Mouse (Mus musculus) ES-E14 (cell line): ENCODE data around the gene Dscam. TPM values are rescaled to one million over a fixed set of nuclear protein-coding genes. Genes with fewer than 3 reads are reported as not detected.
A peak's percentile ranks its signal among the peaks of the same experiment; 100 is the strongest.

Experiments used
- DNase-seq: peaks from one replicate; pipeline ENCODE4 v3.0.0-alpha.2; 2013; ENCODE audit warnings: low read depth, low spot score
- H3K27ac ChIP-seq: 2 replicates; pipeline ENCODE4 v1.5.1; 2012; ENCODE audit warnings: low read depth, mild to moderate bottlenecking, low read length, moderate library complexity, mixed read lengths; ENCODE audit not compliant: poor library complexity, insufficient read depth, severe bottlenecking
- H3K36me3 ChIP-seq: 2 replicates; pipeline ENCODE4 v1.6.1; 2012; ENCODE audit warnings: mild to moderate bottlenecking, low read length, moderate library complexity, mixed read lengths; ENCODE audit not compliant: control insufficient read depth, poor library complexity, insufficient read depth, severe bottlenecking
- H3K4me1 ChIP-seq, 2 experiments: fragments of 150-350 bp in 1 of 2; sonication (generic) in 1 of 2; 2 replicates each; pipeline ENCODE4 v1.6.1; 2012; ENCODE audit warnings: low read length in 2 of 2, mild to moderate bottlenecking in 1 of 2, mixed read lengths in 1 of 2; ENCODE audit not compliant: control insufficient read depth in 2 of 2, insufficient read depth in 2 of 2, poor library complexity in 1 of 2
- H3K4me3 ChIP-seq, 2 experiments: fragments of 150-350 bp in 1 of 2; sonication (generic) in 1 of 2; 2 replicates each; pipeline ENCODE4 v1.5.1; 2012; ENCODE audit warnings: low read length in 2 of 2, low read depth in 1 of 2, mild to moderate bottlenecking in 1 of 2, mixed read lengths in 1 of 2; ENCODE audit not compliant: insufficient read depth in 1 of 2, poor library complexity in 1 of 2, severe bottlenecking in 1 of 2
- H3K9ac ChIP-seq: 2 replicates; pipeline ENCODE4 v1.6.1; 2012; ENCODE audit warnings: low read depth, mild to moderate bottlenecking, low read length, mixed read lengths; ENCODE audit not compliant: poor library complexity, insufficient read depth, severe bottlenecking
- H3K9me3 ChIP-seq: fragments of 150-350 bp; sonication (generic); 2 replicates; pipeline ENCODE4 v1.6.1; 2012; ENCODE audit warnings: low read depth, mild to moderate bottlenecking, low read length; ENCODE audit not compliant: control insufficient read depth, insufficient read depth
- CHD2 ChIP-seq: IDR thresholded peaks from 2 replicates; pipeline ENCODE4 v1.6.1; 2014; ENCODE audit warnings: mild to moderate bottlenecking, low read depth, low read length, inconsistent platforms
- HCFC1 ChIP-seq: IDR thresholded peaks from 2 replicates; pipeline ENCODE4 v1.6.1; 2012; ENCODE audit warnings: low read length, inconsistent platforms, borderline replicate concordance; ENCODE audit not compliant: insufficient read depth
- MAFK ChIP-seq: IDR thresholded peaks from 2 replicates; pipeline ENCODE4 v1.6.1; 2014; ENCODE audit warnings: mild to moderate bottlenecking, low read depth, low read length, inconsistent platforms; ENCODE audit not compliant: insufficient read depth
- ZC3H11A ChIP-seq: IDR thresholded peaks from 2 replicates; pipeline ENCODE4 v1.6.1; 2012; ENCODE audit warnings: low read depth, mild to moderate bottlenecking, inconsistent platforms, low read length, borderline replicate concordance
- ZNF384 ChIP-seq: IDR thresholded peaks from 2 replicates; pipeline ENCODE4 v1.6.1; 2012; ENCODE audit warnings: low read depth, low read length, inconsistent platforms
- in situ Hi-C, 2 experiments: fragments of 600-800 bp; cut with MboI; formaldehyde crosslinking; loops; one replicate each; pipeline ENCODE4 v1.15.1; 2025; ENCODE audit warnings: low sequenced_read_pairs in 2 of 2, inconsistent platforms in 1 of 2; ENCODE audit not compliant: unreplicated experiment in 2 of 2
- total RNA-seq: library from RNA; depleted of rRNA; stranded (reverse); fragments of 300-350 nt; gene quantifications from 2 replicates; pipeline ENCODE4 v1.2.3, GENCODE M21; 2012

Dscam gene
- total RNA-seq, 1 experiment, result 0.04 TPM

DNA sequence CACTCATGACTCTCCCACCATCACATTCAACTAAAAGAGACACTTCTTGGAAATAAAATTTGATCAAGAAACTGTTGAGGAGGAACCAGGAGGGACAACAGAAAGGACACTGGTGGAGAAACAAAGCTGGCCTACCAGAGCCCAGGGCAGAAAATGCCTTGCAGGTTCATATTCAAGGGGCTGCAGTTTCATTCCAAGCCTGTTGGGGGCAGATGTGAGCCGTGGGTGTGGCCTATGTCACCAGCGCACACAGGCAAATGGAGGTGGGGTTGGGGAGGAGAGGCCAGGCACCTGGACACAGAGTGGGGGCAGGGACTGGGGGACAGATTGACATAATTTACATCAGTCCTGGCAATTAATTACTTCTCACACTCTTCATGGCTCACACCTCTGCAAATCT is 452.3 kb downstream of the Dscam start:
- Histone ChIP-seq H3K4me1 (no peaks in the 10 kb centered on the region), H3K27ac (no peak overlapping the region), H3K9ac (no peak overlapping the region), H3K36me3 (no peaks in the 10 kb centered on the region), H3K4me3 (no peak overlapping the region), H3K9me3 (no peaks in the 10 kb centered on the region)
- DNase-seq, result peak; percentile 42
- TF ChIP-seq ZNF384 (no peak), HCFC1 (no peak), ZC3H11A (no peak), CHD2 (no peak), MAFK (no peak)
- in situ Hi-C loops, result no loop called here

DNA sequence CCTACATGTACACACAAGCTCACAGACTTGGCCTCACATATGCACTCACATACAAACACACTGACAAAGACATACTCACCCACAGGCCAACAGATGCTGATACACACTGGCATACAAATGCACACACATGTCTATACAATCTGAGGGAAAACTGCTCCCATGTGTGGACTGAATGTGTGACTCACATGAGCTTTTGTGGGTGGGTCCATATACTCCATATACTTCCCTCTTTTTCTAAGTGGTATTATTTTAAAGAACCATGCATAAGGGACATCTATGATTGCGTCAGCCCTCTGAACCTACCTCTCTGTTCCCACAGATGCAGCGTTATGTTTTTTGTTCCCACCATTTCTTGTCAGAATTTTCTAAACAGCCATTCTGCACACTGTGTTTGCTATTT is 453.9 kb downstream of the Dscam start:
- TF ChIP-seq ZNF384 (no peak), HCFC1 (no peak)
- no peaks in the 10 kb centered on the region for H3K36me3 ChIP-seq
- no peak overlapping the region for H3K9ac ChIP-seq
- in situ Hi-C loops, result no loop called here
- DNase-seq, result no peak
- no peaks in the 10 kb centered on the region for H3K4me1 ChIP-seq
- H3K9me3 ChIP-seq, result no peaks in the 10 kb centered on the region
- H3K4me3 ChIP-seq, result no peak overlapping the region
- no peak overlapping the region for H3K27ac ChIP-seq

DNA sequence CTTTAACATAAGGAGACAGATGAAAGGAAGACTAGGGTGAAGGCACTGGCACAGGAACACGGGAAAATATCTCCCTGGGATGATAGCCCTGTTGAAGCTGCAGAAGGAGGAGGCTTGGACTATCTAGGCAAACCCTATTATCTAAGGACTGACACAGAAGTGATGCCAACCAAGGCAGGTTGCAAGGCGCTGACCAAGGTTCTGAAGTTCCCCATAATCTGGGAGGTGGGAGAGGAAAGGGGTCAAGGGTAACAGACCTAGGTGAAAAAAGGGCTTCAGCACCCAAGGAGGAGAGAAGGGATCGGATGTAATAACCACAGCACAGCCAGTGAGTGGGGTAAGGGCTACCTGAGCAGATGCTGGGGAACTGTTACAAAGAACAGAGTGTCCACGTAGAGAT is 458.6 kb downstream of the Dscam start:
- Histone ChIP-seq H3K9me3 (no peaks in the 10 kb centered on the region), H3K36me3 (no peaks in the 10 kb centered on the region), H3K27ac (no peak overlapping the region), H3K4me3 (no peak overlapping the region), H3K4me1 (no peaks in the 10 kb centered on the region), H3K9ac (no peak overlapping the region)
- peak; percentile 50 for DNase-seq
- in situ Hi-C loops, result no loop called here
- TF ChIP-seq CHD2, result no peak

DNA sequence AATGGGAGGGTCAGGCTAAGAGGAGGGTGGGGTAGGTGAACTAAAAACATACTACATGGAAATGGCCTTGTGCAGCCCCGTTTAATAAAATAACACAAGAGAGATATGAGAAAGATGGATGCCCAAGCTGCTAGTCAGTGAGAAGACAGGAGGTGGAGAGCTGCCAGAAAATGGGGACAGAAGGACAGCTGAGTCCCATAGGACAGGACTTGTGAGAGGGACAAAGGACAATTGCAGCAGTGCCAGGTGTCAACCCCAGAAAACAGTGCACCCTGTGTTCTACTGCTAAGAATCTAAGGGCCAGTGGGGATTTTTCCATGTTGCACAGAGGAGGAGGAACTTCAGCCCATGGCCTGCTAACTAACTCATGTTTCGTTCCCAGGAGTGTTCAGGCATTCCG is 470.0 kb downstream of the Dscam start:
- DNase-seq, result no peak
- H3K4me1 ChIP-seq, result no peaks in the 10 kb centered on the region
- in situ Hi-C loops, result no loop called here
- no peaks in the 10 kb centered on the region for H3K36me3 ChIP-seq
- H3K4me3 ChIP-seq, result no peak overlapping the region
- no peak overlapping the region for H3K9ac ChIP-seq
- no peaks in the 10 kb centered on the region for H3K9me3 ChIP-seq
- no peak overlapping the region for H3K27ac ChIP-seq
- TF ChIP-seq CHD2, result no peak
- no peak for TF ChIP-seq ZNF384
- TF ChIP-seq HCFC1, result no peak

DNA sequence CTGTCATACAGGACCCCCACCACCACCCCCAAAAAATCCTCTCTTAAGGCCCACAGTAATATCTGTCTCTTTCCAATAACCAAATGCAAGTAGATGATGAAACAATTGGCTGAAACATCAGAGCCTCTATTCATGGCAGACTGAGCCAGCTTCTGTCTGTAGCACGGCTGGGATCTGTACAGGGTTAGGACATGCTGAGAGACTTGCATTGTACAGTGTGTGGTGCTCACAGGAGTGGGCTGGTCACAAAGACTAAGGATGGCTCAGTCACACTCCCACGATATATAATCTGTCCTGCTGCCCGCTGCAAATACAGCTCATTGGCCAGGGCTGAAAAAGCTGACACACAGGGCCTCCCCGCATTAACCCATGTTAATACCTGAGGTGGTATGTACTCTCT is 474.7 kb downstream of the Dscam start:
- Histone ChIP-seq H3K27ac (no peak overlapping the region), H3K9me3 (no peaks in the 10 kb centered on the region), H3K36me3 (no peaks in the 10 kb centered on the region), H3K9ac (no peak overlapping the region), H3K4me3 (no peak overlapping the region), H3K4me1 (no peaks in the 10 kb centered on the region)
- TF ChIP-seq HCFC1 (no peak), ZC3H11A (no peak), CHD2 (no peak), MAFK (no peak), ZNF384 (no peak)
- DNase-seq, result no peak
- in situ Hi-C loops, result no loop called here
